Mouse (Mus musculus) stomach, postnatal 0 days (tissue): ENCODE results near the gene Trim17.

ENCODE experiments used
- CTCF ChIP-seq: IDR thresholded peaks from 2 replicates; pipeline ENCODE4 v1.5.1; 2016; ENCODE audit warnings: antibody characterized with exemption, low read depth, mild to moderate bottlenecking, moderate library complexity
- EP300 ChIP-seq: optimal IDR thresholded peaks from 2 replicates; pipeline ENCODE3; 2016; ENCODE audit warnings: antibody characterized with exemption

GRCm38 (mm10) chr11:58997541-58997940, 43.1 kb downstream of the Trim17 start:
- TF ChIP-seq CTCF (no peak), EP300 (no peak)
